Mouse (Mus musculus) kidney, embryonic 14.5 days (tissue): ENCODE results near the gene Ybx2. TPM values are rescaled to one million over a fixed set of nuclear protein-coding genes. Genes with fewer than 3 reads are reported as not detected.

Experiments
- ATAC-seq: fragments of 200-750 bp; cut with Nextera tagmentation; 2 replicates; pipeline ENCODE4 v1.8.0; 2017; ENCODE audit warnings: moderate number of reproducible peaks, mild to moderate bottlenecking, moderate TSS enrichment, moderate library complexity; ENCODE audit not compliant: low FRiP score, low TSS enrichment
- H3K27ac ChIP-seq: fragments of 300-500 bp; sonication (generic); 2 replicates; pipeline ENCODE4 v1.5.1; 2014; ENCODE audit warnings: low read depth, mild to moderate bottlenecking, low read length, moderate library complexity, mixed read lengths
- H3K27me3 ChIP-seq: fragments of 300-500 bp; sonication (generic); 2 replicates; pipeline ENCODE4 v1.6.1; 2014; ENCODE audit warnings: mild to moderate bottlenecking, low read length; ENCODE audit not compliant: control insufficient read depth, insufficient read depth
- H3K36me3 ChIP-seq: fragments of 300-500 bp; sonication (generic); 2 replicates; pipeline ENCODE4 v1.6.1; 2014; ENCODE audit warnings: low read length, mixed read lengths; ENCODE audit not compliant: control insufficient read depth, insufficient read depth
- H3K4me1 ChIP-seq: fragments of 300-500 bp; sonication (generic); 2 replicates; pipeline ENCODE4 v1.6.1; 2014; ENCODE audit warnings: low read length, mixed read lengths; ENCODE audit not compliant: control insufficient read depth, insufficient read depth
- H3K4me2 ChIP-seq: fragments of 300-500 bp; sonication (generic); replicated peaks from 2 replicates; pipeline ENCODE4 v1.6.1; 2014; ENCODE audit warnings: low read depth, mild to moderate bottlenecking, low read length
- H3K4me3 ChIP-seq: fragments of 300-500 bp; sonication (generic); 2 replicates; pipeline ENCODE4 v1.5.1; 2014; ENCODE audit warnings: mild to moderate bottlenecking, low read length
- H3K9ac ChIP-seq: fragments of 300-500 bp; sonication (generic); 2 replicates; pipeline ENCODE4 v1.6.1; 2014; ENCODE audit warnings: low read depth, mild to moderate bottlenecking, low read length, moderate library complexity
- H3K9me3 ChIP-seq: fragments of 300-500 bp; sonication (generic); 2 replicates; pipeline ENCODE4 v1.6.1; 2016; ENCODE audit warnings: low read length; ENCODE audit not compliant: control insufficient read depth
- whole genome bisulfite sequencing: fragments of 180-500 bp; shearing (Covaris S2); extraction: QIAGEN DNeasy Blood & Tissue Kit; methylation state at CpG from one replicate; pipeline ENCODE4 v1.1.7; 2014; 5-methylcytosine and 5-hydroxymethylcytosine counted together
- polyA plus RNA-seq: library from polyadenylated mRNA; unstranded; fragments of >200 nt; fragmentation: Nextera tagmentation; extraction: Ambion mirVana; gene quantifications from 2 replicates; pipeline ENCODE4 v1.2.1, GENCODE M21; 2014

The Ybx2 gene
- polyA plus RNA-seq, 1 experiment from 2014 or later = 10.1 TPM

DNA sequence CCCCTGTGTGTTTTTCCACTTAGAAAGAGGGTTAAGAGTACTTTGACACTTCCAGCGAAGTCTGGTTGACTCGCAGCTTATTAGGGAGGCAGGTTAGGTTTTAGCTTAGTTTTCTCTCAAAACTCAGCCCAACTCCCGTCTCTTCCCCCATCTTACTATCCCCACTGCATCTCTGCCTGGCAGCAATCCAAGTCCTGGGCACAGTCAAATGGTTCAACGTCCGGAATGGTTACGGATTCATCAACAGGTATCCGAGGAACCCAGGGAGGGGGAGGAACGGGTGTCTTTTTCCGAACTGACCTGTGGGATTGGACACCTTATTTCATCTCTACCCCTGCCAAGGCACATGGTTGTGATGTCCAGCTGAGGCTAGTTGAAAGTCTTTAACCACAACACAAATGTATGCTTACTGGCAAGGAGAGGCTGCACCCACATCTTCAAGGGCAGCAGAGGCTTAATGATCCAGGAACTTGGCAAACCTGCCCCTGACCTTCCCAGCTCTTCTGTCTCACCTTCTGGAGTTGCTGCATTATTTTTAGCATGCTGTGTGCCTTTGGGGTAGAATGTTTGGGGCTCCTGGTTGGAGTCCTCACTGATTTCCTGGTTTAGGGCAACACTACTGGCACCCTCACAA, 1.2 kb downstream of the Ybx2 start:
- H3K36me3 ChIP-seq = no peaks in the 10 kb centered on the region
- H3K4me2 ChIP-seq = peak overlapping the region; percentile 100
- H3K4me3 ChIP-seq = peak overlapping the region; percentile 56; the same call in 1 of the 2 replicates
- no peak overlapping the region for H3K27ac ChIP-seq
- H3K9ac ChIP-seq = no peak overlapping the region
- WGBS = 29% methylated on average over 9 of the region's 9 CpGs
- no peak for ATAC-seq
- H3K9me3 ChIP-seq = no peaks in the 10 kb centered on the region
- peaks cover 9% of the 10 kb centered on the region; the same call in 1 of the 2 replicates for H3K27me3 ChIP-seq
- H3K4me1 ChIP-seq = peaks cover 13% of the 10 kb centered on the region

DNA sequence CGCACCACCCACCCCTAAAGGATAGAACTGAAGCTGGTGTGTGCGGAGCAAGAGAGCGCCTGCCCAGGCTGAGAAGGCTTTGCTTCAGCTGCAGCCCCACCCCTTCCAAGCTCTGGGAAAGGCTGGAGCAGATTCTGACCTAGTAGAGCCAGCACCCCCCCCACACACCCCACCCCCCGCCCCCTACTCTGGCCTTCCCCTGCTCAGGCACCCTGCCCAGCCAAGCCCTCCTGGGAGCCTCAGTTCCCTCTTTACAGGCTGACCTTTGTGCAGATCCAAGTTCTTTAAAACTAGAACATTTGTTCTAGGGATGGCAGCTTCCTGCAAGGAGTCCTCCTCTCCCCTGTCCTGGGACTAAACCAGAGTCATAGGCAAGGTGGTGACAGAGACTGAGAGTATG, 1.8 kb downstream of the Ybx2 start:
- ATAC-seq = no peak
- peaks cover 13% of the 10 kb centered on the region for H3K4me1 ChIP-seq
- 0 out of 2 replicates have a peak overlapping the region, but pooled peaks have one; percentile 6 for H3K4me2 ChIP-seq
- no peaks in the 10 kb centered on the region for H3K36me3 ChIP-seq
- H3K27me3 ChIP-seq = peaks cover 9% of the 10 kb centered on the region; the same call in 1 of the 2 replicates
- no peaks in the 10 kb centered on the region for H3K9me3 ChIP-seq
- WGBS = 35% methylated on average over 4 of the region's 4 CpGs
- H3K9ac ChIP-seq = no peak overlapping the region
- H3K4me3 ChIP-seq = no peak overlapping the region
- H3K27ac ChIP-seq = no peak overlapping the region

- peaks cover 13% of the 10 kb centered on the region for H3K4me1 ChIP-seq
- whole genome bisulfite sequencing = 59% methylated on average over 5 of the region's 5 CpGs
- H3K9me3 ChIP-seq = no peaks in the 10 kb centered on the region
- no peak overlapping the region for H3K4me2 ChIP-seq
- H3K27ac ChIP-seq = no peak overlapping the region
- ATAC-seq = no peak
- peaks cover under 1% of the 10 kb centered on the region; the same call in 1 of the 2 replicates for H3K36me3 ChIP-seq
- no peak overlapping the region for H3K4me3 ChIP-seq
- H3K9ac ChIP-seq = no peak overlapping the region
- H3K27me3 ChIP-seq = peaks cover 9% of the 10 kb centered on the region; the same call in 1 of the 2 replicates
Observed at GRCm38 (mm10) chr11:69937834-69938233, 2.2 kb downstream of the Ybx2 start.

- Histone ChIP-seq H3K4me2 (no peak overlapping the region), H3K9ac (no peak overlapping the region)
- no peak for ATAC-seq
Observed at GRCm38 (mm10) chr11:69938401-69938979, 2.9 kb downstream of the Ybx2 start.

GRCm38 (mm10) chr11:69939181-69939580, 3.6 kb downstream of the Ybx2 start:
- no peak overlapping the region for H3K4me2 ChIP-seq
- no peak overlapping the region for H3K9ac ChIP-seq
- peaks cover 5% of the 10 kb centered on the region; the same call in 1 of the 2 replicates for H3K36me3 ChIP-seq
- WGBS = 65% methylated on average over 5 of the region's 5 CpGs
- peaks cover 9% of the 10 kb centered on the region; the same call in 1 of the 2 replicates for H3K27me3 ChIP-seq
- peaks cover 13% of the 10 kb centered on the region for H3K4me1 ChIP-seq
- no peak overlapping the region for H3K4me3 ChIP-seq
- H3K9me3 ChIP-seq = no peaks in the 10 kb centered on the region
- ATAC-seq = no peak
- no peak overlapping the region for H3K27ac ChIP-seq

More at GRCm38 (mm10) chr11:69938401-69938979, 2.9 kb downstream of the Ybx2 start:
- H3K4me3 ChIP-seq = no peak overlapping the region
- no peaks in the 10 kb centered on the region for H3K9me3 ChIP-seq
- no peak overlapping the region for H3K27ac ChIP-seq
- H3K27me3 ChIP-seq = peaks cover 9% of the 10 kb centered on the region; the same call in 1 of the 2 replicates
- peaks cover 13% of the 10 kb centered on the region for H3K4me1 ChIP-seq
- 32% methylated on average over 9 of the region's 9 CpGs for WGBS
- H3K36me3 ChIP-seq = peaks cover 4% of the 10 kb centered on the region; the same call in 1 of the 2 replicates

GRCm38 (mm10) chr11:69939731-69940130, 4.1 kb downstream of the Ybx2 start:
- 94% methylated on average over 17 of the region's 17 CpGs for WGBS
- H3K27ac ChIP-seq = no peak overlapping the region
- no peaks in the 10 kb centered on the region for H3K9me3 ChIP-seq
- H3K36me3 ChIP-seq = peaks cover 10% of the 10 kb centered on the region
- no peak overlapping the region for H3K4me2 ChIP-seq
- no peak overlapping the region; the same call in 1 of the 2 replicates for H3K9ac ChIP-seq
- peaks cover 9% of the 10 kb centered on the region; the same call in 1 of the 2 replicates for H3K27me3 ChIP-seq
- H3K4me1 ChIP-seq = peaks cover 8% of the 10 kb centered on the region
- no peak for ATAC-seq
- no peak overlapping the region for H3K4me3 ChIP-seq

- H3K9me3 ChIP-seq = no peaks in the 10 kb centered on the region
- no peak overlapping the region for H3K9ac ChIP-seq
- peaks cover 6% of the 10 kb centered on the region; the same call in 1 of the 2 replicates for H3K27me3 ChIP-seq
- H3K4me1 ChIP-seq = peaks cover 4% of the 10 kb centered on the region
- H3K27ac ChIP-seq = no peak overlapping the region
- ATAC-seq = no peak
- no peak overlapping the region for H3K4me3 ChIP-seq
- peaks cover 18% of the 10 kb centered on the region for H3K36me3 ChIP-seq
- WGBS = 63% methylated on average over 4 of the region's 4 CpGs
- no peak overlapping the region for H3K4me2 ChIP-seq
Observed at GRCm38 (mm10) chr11:69940962-69941361, 5.4 kb downstream of the Ybx2 start.

- peaks cover 18% of the 10 kb centered on the region for H3K36me3 ChIP-seq
- H3K4me2 ChIP-seq = no peak overlapping the region
- 62% methylated on average over 13 of the region's 13 CpGs for whole genome bisulfite sequencing
Observed at GRCm38 (mm10) chr11:69945216-69945615, 9.6 kb downstream of the Ybx2 start.

More at GRCm38 (mm10) chr11:69945216-69945615, 9.6 kb downstream of the Ybx2 start:
- Histone ChIP-seq H3K27ac (no peak overlapping the region), H3K4me3 (no peak overlapping the region), H3K9ac (0 out of 2 replicates have a peak overlapping the region, but pooled peaks have one; percentile 12), H3K27me3 (no peaks in the 10 kb centered on the region), H3K9me3 (no peaks in the 10 kb centered on the region), H3K4me1 (peaks cover 9% of the 10 kb centered on the region; the same call in 1 of the 2 replicates)
- no peak for ATAC-seq
